Mouse (Mus musculus): ENCODE data around the gene 6030498E09Rik. TPM values are rescaled to one million over a fixed set of nuclear protein-coding genes. Genes with fewer than 3 reads are reported as not detected.

The 6030498E09Rik gene
- polyA plus RNA-seq, 1 experiment from 2014 or later = not detected

GRCm38 (mm10) chrX:38813934-38814333 lies 41.5 kb downstream of the 6030498E09Rik start:
- no peaks in the 10 kb centered on the region for H3K9me3 ChIP-seq (ENCODE audit: control insufficient read depth, low read length)
- no peaks in the 10 kb centered on the region for H3K27me3 ChIP-seq (ENCODE audit: control insufficient read depth, insufficient read depth, low read length)
- H3K4me1 ChIP-seq (replicated peaks; ENCODE audit: control insufficient read depth, insufficient read depth, low read length) = no peaks in the 10 kb centered on the region
- no peak overlapping the region for H3K4me2 ChIP-seq (ENCODE audit: low read depth, low read length, severe bottlenecking)
- ATAC-seq (replicated peaks; ENCODE audit: low FRiP score) (no peak), DNase-seq (ENCODE audit: low spot score) (no peak)
- no peak overlapping the region for H3K27ac ChIP-seq (ENCODE audit: low read depth, low read length)
- H3K36me3 ChIP-seq (ENCODE audit: control insufficient read depth, insufficient read depth, low read length) = no peaks in the 10 kb centered on the region
- 66% methylated on average over 3 of the region's 3 CpGs for WGBS
- no peak overlapping the region for H3K9ac ChIP-seq (ENCODE audit: low read length)
- no peak overlapping the region for H3K4me3 ChIP-seq (ENCODE audit: low read depth, low read length)

- Histone ChIP-seq H3K27ac (ENCODE audit: low read depth, low read length) (no peak overlapping the region), H3K27me3 (ENCODE audit: control insufficient read depth, insufficient read depth, low read length) (no peaks in the 10 kb centered on the region)
- WGBS = 75% methylated on average over 3 of the region's 3 CpGs
Measured at GRCm38 (mm10) chrX:38816841-38817240, 44.4 kb downstream of the 6030498E09Rik start.

GRCm38 (mm10) chrX:38958571-38958970 lies 186.1 kb downstream of the 6030498E09Rik start:
- H3K27ac ChIP-seq (ENCODE audit: low read depth, low read length) = no peak overlapping the region
- H3K9me3 ChIP-seq (ENCODE audit: control insufficient read depth, low read length) = no peaks in the 10 kb centered on the region
- H3K36me3 ChIP-seq (ENCODE audit: control insufficient read depth, insufficient read depth, low read length) = no peaks in the 10 kb centered on the region
- H3K27me3 ChIP-seq (ENCODE audit: control insufficient read depth, insufficient read depth, low read length) = no peaks in the 10 kb centered on the region
- no peak for ATAC-seq (replicated peaks; ENCODE audit: low FRiP score)
- no peak overlapping the region for H3K9ac ChIP-seq (ENCODE audit: low read length)
- H3K4me3 ChIP-seq (ENCODE audit: low read depth, low read length) = no peak overlapping the region
- no peaks in the 10 kb centered on the region for H3K4me1 ChIP-seq (replicated peaks; ENCODE audit: control insufficient read depth, insufficient read depth, low read length)
- no peak overlapping the region for H3K4me2 ChIP-seq (ENCODE audit: low read depth, low read length, severe bottlenecking)
- WGBS = 67% methylated on average over 1 of the region's 1 CpGs
- DNase-seq (ENCODE audit: low spot score) = no peak

More at GRCm38 (mm10) chrX:38816841-38817240, 44.4 kb downstream of the 6030498E09Rik start:
- no peak overlapping the region for H3K4me2 ChIP-seq (ENCODE audit: low read depth, low read length, severe bottlenecking)
- H3K9ac ChIP-seq (ENCODE audit: low read length) = no peak overlapping the region
- no peaks in the 10 kb centered on the region for H3K36me3 ChIP-seq (ENCODE audit: control insufficient read depth, insufficient read depth, low read length)
- no peaks in the 10 kb centered on the region for H3K9me3 ChIP-seq (ENCODE audit: control insufficient read depth, low read length)
- H3K4me1 ChIP-seq (replicated peaks; ENCODE audit: control insufficient read depth, insufficient read depth, low read length) = no peaks in the 10 kb centered on the region
- ATAC-seq (replicated peaks; ENCODE audit: low FRiP score) (no peak), DNase-seq (ENCODE audit: low spot score) (no peak)
- no peak overlapping the region for H3K4me3 ChIP-seq (ENCODE audit: low read depth, low read length)

GRCm38 (mm10) chrX:38996265-38996664 lies 223.8 kb downstream of the 6030498E09Rik start:
- no peaks in the 10 kb centered on the region for H3K27me3 ChIP-seq (ENCODE audit: control insufficient read depth, insufficient read depth, low read length)
- DNase-seq (ENCODE audit: low spot score) (no peak), ATAC-seq (replicated peaks; ENCODE audit: low FRiP score) (no peak)
- no peak overlapping the region for H3K4me2 ChIP-seq (ENCODE audit: low read depth, low read length, severe bottlenecking)
- no peak overlapping the region for H3K4me3 ChIP-seq (ENCODE audit: low read depth, low read length)
- no peak overlapping the region for H3K27ac ChIP-seq (ENCODE audit: low read depth, low read length)
- 90% methylated on average over 5 of the region's 5 CpGs for WGBS
- H3K36me3 ChIP-seq (ENCODE audit: control insufficient read depth, insufficient read depth, low read length) = no peaks in the 10 kb centered on the region
- no peaks in the 10 kb centered on the region for H3K9me3 ChIP-seq (ENCODE audit: control insufficient read depth, low read length)
- H3K4me1 ChIP-seq (replicated peaks; ENCODE audit: control insufficient read depth, insufficient read depth, low read length) = no peaks in the 10 kb centered on the region
- H3K9ac ChIP-seq (ENCODE audit: low read length) = no peak overlapping the region

Small RNA genes lying within 50 kb of the gene (microRNA-seq; reads per million reads assigned to microRNA genes)
- gene Gm25642 (ENCODE audit: insufficient number of aligned reads) = not detected

Other genes with a start within 250 kb of the 6030498E09Rik start
- 47.9 and 51.7 TPM in 2 replicates for gene Cul4b, start 196.5 kb upstream of the 6030498E09Rik start, polyA plus RNA-seq (2014; fragmentation: Nextera tagmentation; extraction: Ambion mirVana)
- gene Mcts1, start 172.1 kb upstream of the 6030498E09Rik start, polyA plus RNA-seq (2014; fragmentation: Nextera tagmentation; extraction: Ambion mirVana) = 72.9 and 79.7 TPM in 2 replicates
- 20.3 and 21.3 TPM in 2 replicates for gene C1galt1c1, start 137.6 kb upstream of the 6030498E09Rik start, polyA plus RNA-seq (2014; fragmentation: Nextera tagmentation; extraction: Ambion mirVana)